Mouse (Mus musculus): Measurements from ENCODE around the gene Hoxa2. TPM values are rescaled to one million over a fixed set of nuclear protein-coding genes. Genes with fewer than 3 reads are reported as not detected.

Gene Hoxa2
- total and polyA plus RNA-seq, 3 experiments: 0.26 TPM; not detected in 2

DNA sequence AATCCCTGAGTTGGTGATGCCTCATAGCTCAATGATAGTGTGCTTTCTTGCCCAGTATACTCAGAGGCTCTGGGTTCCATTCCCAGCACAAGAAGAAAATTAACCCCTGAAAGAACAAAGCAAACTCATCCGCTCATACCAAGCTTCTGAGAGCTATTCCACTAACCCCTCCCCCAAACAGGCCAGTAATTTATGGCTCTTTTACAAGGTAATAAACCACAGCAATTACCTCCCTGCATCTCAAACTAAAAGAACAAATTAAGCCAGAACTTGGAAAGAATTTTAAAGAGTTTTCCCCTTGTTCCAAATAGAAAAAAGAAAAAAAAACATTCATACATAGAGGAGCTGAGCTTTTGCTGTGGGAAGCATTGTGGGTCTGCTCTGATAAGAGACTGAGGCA, 18.2 kb upstream of the Hoxa2 start:
- Histone ChIP-seq H3K79me2 (replicated peaks; ENCODE audit: control insufficient read depth, extremely low read depth, insufficient read depth, poor library complexity, severe bottlenecking) (no peaks in the 10 kb centered on the region), H3K36me3 (replicated peaks in 1 of 2; ENCODE audit: control insufficient read depth in 1 of 2, insufficient read depth in 1 of 2, low read length in 1 of 2) (no peaks in the 10 kb centered on the region), H3K9me3 (replicated peaks; ENCODE audit: low read length) (no peaks in the 10 kb centered on the region), H3K9ac (ENCODE audit: insufficient read depth, low read depth) (no peak overlapping the region), H3K4me2 (ENCODE audit: insufficient read depth, low read depth, poor library complexity, severe bottlenecking) (no peak overlapping the region), H3K4me1 (ENCODE audit: control insufficient read depth in 1 of 2, insufficient read depth in 2 of 2) (no peaks in the 10 kb centered on the region), H3K4me3 (replicated peaks in 1 of 3; ENCODE audit: low read depth in 2 of 3, low read length in 2 of 3, poor library complexity in 1 of 3) (no peak overlapping the region), H3K27ac (ENCODE audit: insufficient read depth, low read depth) (no peak overlapping the region), H3K27me3 (replicated peaks) (no peaks in the 10 kb centered on the region)
- dilution Hi-C loops (cut with MboI; ENCODE audit: extremely low pct_ligation_motif_present, extremely low pct_unique_long_range_greater_than_20kb, low sequenced_read_pairs) (no loop called here), in situ Hi-C loops (cut with MboI; ENCODE audit: low pct_ligation_motif_present, low pct_unique_long_range_greater_than_20kb, low sequenced_read_pairs) (no loop called here)
- TF ChIP-seq KAT2A (IDR thresholded peaks at IDR 0.05; ENCODE audit: insufficient replicate concordance, low read length): no peak
- DNase-seq (ENCODE audit: extremely low read depth): no peak

DNA sequence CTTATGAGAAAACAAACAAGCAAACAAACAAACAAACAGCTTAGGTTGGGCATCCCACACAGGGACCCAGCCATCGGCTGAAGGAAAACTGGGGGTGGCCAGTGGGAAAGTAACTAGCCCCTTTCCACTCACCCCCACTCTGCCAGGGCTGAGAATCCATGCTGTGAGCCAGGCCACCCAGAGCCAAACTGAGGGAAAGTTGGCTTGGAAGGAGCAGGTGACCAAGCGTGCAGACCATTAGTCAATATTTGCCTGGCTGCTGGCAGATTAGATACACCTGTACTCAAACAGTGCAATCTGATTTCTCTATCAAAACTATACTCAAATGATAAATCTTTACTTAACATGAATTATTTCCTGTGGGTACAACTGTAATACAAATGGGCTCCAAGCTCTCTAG, 17.4 kb upstream of the Hoxa2 start:
- DNase-seq (ENCODE audit: extremely low read depth): no peak
- H3K27ac ChIP-seq (ENCODE audit: insufficient read depth, low read depth): no peak overlapping the region
- no peaks in the 10 kb centered on the region for H3K27me3 ChIP-seq (replicated peaks)
- H3K79me2 ChIP-seq (replicated peaks; ENCODE audit: control insufficient read depth, extremely low read depth, insufficient read depth, poor library complexity, severe bottlenecking): no peaks in the 10 kb centered on the region
- H3K4me3 ChIP-seq (replicated peaks in 1 of 3; ENCODE audit: low read depth in 2 of 3, low read length in 2 of 3, poor library complexity in 1 of 3): no peak overlapping the region
- TF ChIP-seq USF2 (conservative IDR thresholded peaks at IDR 0.05; ENCODE audit: low read depth, low read length): no peak
- TF ChIP-seq MAX (IDR thresholded peaks at IDR 0.05; ENCODE audit: low read length): no peak
- TF ChIP-seq POLR2A (IDR thresholded peaks at IDR 0.05; ENCODE audit: low read depth, low read length): no peak
- TF ChIP-seq MAFK (IDR thresholded peaks at IDR 0.05; ENCODE audit: insufficient replicate concordance, low read length): no peak
- no peak for TF ChIP-seq CHD2 (IDR thresholded peaks at IDR 0.05; ENCODE audit: low read length)
- no peak for TF ChIP-seq CHD1 (IDR thresholded peaks at IDR 0.05; ENCODE audit: low read depth, low read length)
- TF ChIP-seq MAZ (IDR thresholded peaks at IDR 0.05; ENCODE audit: low read depth, low read length): no peak
- no peak for TF ChIP-seq USF1 (IDR thresholded peaks at IDR 0.05; ENCODE audit: low read depth, low read length)
- no peak for TF ChIP-seq SIN3A (IDR thresholded peaks at IDR 0.05; ENCODE audit: low read length)
- no peak for TF ChIP-seq SMC3 (IDR thresholded peaks at IDR 0.05; ENCODE audit: low read depth, low read length)
- TF ChIP-seq ETS1 (conservative IDR thresholded peaks at IDR 0.05; ENCODE audit: low read depth, low read length): no peak
- TF ChIP-seq CTCF (conservative IDR thresholded peaks at IDR 0.05 in 1 of 2, IDR thresholded peaks at IDR 0.05 in 1 of 2; ENCODE audit: low read depth in 2 of 2, low read length in 2 of 2): no peak
- no peak for TF ChIP-seq MXI1 (IDR thresholded peaks at IDR 0.05; ENCODE audit: low read depth, low read length)
- no peak for TF ChIP-seq RCOR1 (conservative IDR thresholded peaks at IDR 0.05; ENCODE audit: low read depth, low read length)
- no peak for TF ChIP-seq NELFE (IDR thresholded peaks at IDR 0.05; ENCODE audit: low read depth, low read length)
- no peak for TF ChIP-seq E2F4 (IDR thresholded peaks at IDR 0.05; ENCODE audit: insufficient replicate concordance, low read depth, low read length)
- TF ChIP-seq TCF12 (IDR thresholded peaks at IDR 0.05; ENCODE audit: low read depth, low read length): no peak
- no peak for TF ChIP-seq ZNF384 (IDR thresholded peaks at IDR 0.05; ENCODE audit: low read depth, low read length)
- TF ChIP-seq ZKSCAN1 (IDR thresholded peaks at IDR 0.05; ENCODE audit: borderline replicate concordance, low read depth, low read length): no peak
- dilution Hi-C loops (cut with MboI; ENCODE audit: extremely low pct_ligation_motif_present, extremely low pct_unique_long_range_greater_than_20kb, low sequenced_read_pairs) (no loop called here), in situ Hi-C loops (cut with MboI; ENCODE audit: low pct_ligation_motif_present, low pct_unique_long_range_greater_than_20kb, low sequenced_read_pairs) (no loop called here)
- no peaks in the 10 kb centered on the region for H3K36me3 ChIP-seq (replicated peaks in 1 of 2; ENCODE audit: control insufficient read depth in 1 of 2, insufficient read depth in 1 of 2, low read length in 1 of 2)
- H3K9me3 ChIP-seq (replicated peaks; ENCODE audit: low read length): no peaks in the 10 kb centered on the region
- no peak overlapping the region for H3K9ac ChIP-seq (ENCODE audit: insufficient read depth, low read depth)
- no peak overlapping the region for H3K4me2 ChIP-seq (ENCODE audit: insufficient read depth, low read depth, poor library complexity, severe bottlenecking)
- no peaks in the 10 kb centered on the region for H3K4me1 ChIP-seq (ENCODE audit: control insufficient read depth in 1 of 2, insufficient read depth in 2 of 2)
